Mouse (Mus musculus) ES-E14 (cell line): Measurements from ENCODE around the gene Higd1c.

Experiments used
- CHD2 ChIP-seq: IDR thresholded peaks from 2 replicates; pipeline ENCODE4 v1.6.1; 2014; ENCODE audit warnings: mild to moderate bottlenecking, low read depth, low read length, inconsistent platforms
- HCFC1 ChIP-seq: IDR thresholded peaks from 2 replicates; pipeline ENCODE4 v1.6.1; 2012; ENCODE audit warnings: low read length, inconsistent platforms, borderline replicate concordance; ENCODE audit not compliant: insufficient read depth
- ZC3H11A ChIP-seq: IDR thresholded peaks from 2 replicates; pipeline ENCODE4 v1.6.1; 2012; ENCODE audit warnings: low read depth, mild to moderate bottlenecking, inconsistent platforms, low read length, borderline replicate concordance
- ZNF384 ChIP-seq: IDR thresholded peaks from 2 replicates; pipeline ENCODE4 v1.6.1; 2012; ENCODE audit warnings: low read depth, low read length, inconsistent platforms

GRCm38 (mm10) chr15:100424396-100425122, 60.2 kb downstream of the Higd1c start, which contains the start of gene Slc11a2:
- no peak for TF ChIP-seq ZC3H11A
- no peak for TF ChIP-seq ZNF384
- TF ChIP-seq HCFC1 = no peak
- TF ChIP-seq CHD2 = no peak
